Mouse (Mus musculus) intestine, embryonic 14.5 days (tissue): ENCODE measurements around the gene Sbk2. TPM values are rescaled to one million over a fixed set of nuclear protein-coding genes. Genes with fewer than 3 reads are reported as not detected.
A peak's percentile ranks its signal among the peaks of the same experiment; 100 is the strongest.

ENCODE experiments used
- ATAC-seq: fragments of 200-750 bp; cut with Nextera tagmentation; replicated peaks from 2 replicates; pipeline ENCODE4 v1.8.0; 2017; ENCODE audit warnings: low read depth, moderate number of reproducible peaks, moderate TSS enrichment, moderate library complexity; ENCODE audit not compliant: low FRiP score, low TSS enrichment
- DNase-seq: peaks from one replicate; pipeline ENCODE4 v3.0.0-alpha.2; 2018; ENCODE audit warnings: low spot score
- H3K27ac ChIP-seq: fragments of 300-500 bp; sonication (generic); 2 replicates; pipeline ENCODE4 v1.5.1; 2014; ENCODE audit warnings: low read depth, mild to moderate bottlenecking, control low read depth
- H3K27me3 ChIP-seq: fragments of 300-500 bp; sonication (generic); replicated peaks from 2 replicates; pipeline ENCODE4 v1.6.1; 2014; ENCODE audit warnings: low read length, control low read depth; ENCODE audit not compliant: control insufficient read depth, insufficient read depth
- H3K36me3 ChIP-seq: fragments of 300-500 bp; sonication (generic); 2 replicates; pipeline ENCODE4 v1.6.1; 2014; ENCODE audit warnings: low read length, control low read depth; ENCODE audit not compliant: control insufficient read depth, insufficient read depth
- H3K4me1 ChIP-seq: fragments of 300-500 bp; sonication (generic); replicated peaks from 2 replicates; pipeline ENCODE4 v1.6.1; 2014; ENCODE audit warnings: low read length, control low read depth, mixed read lengths; ENCODE audit not compliant: control insufficient read depth, insufficient read depth
- H3K4me2 ChIP-seq: fragments of 300-500 bp; sonication (generic); 2 replicates; pipeline ENCODE4 v1.6.1; 2014; ENCODE audit warnings: low read length
- H3K4me3 ChIP-seq: fragments of 300-500 bp; sonication (generic); 2 replicates; pipeline ENCODE4 v1.5.1; 2014; ENCODE audit warnings: low read depth, low read length, control low read depth, mixed read lengths
- H3K9ac ChIP-seq: fragments of 300-500 bp; sonication (generic); 2 replicates; pipeline ENCODE4 v1.6.1; 2014; ENCODE audit warnings: mild to moderate bottlenecking, low read length
- H3K9me3 ChIP-seq: fragments of 300-500 bp; sonication (generic); 2 replicates; pipeline ENCODE4 v1.6.1; 2016; ENCODE audit warnings: low read length, control low read depth; ENCODE audit not compliant: control insufficient read depth
- WGBS: fragments of 180-500 bp; shearing (Covaris S2); extraction: QIAGEN DNeasy Blood & Tissue Kit; methylation state at CpG from one replicate; pipeline ENCODE4 v1.1.7; 2014; 5-methylcytosine and 5-hydroxymethylcytosine counted together
- polyA plus RNA-seq: library from polyadenylated mRNA; unstranded; fragments of >200 nt; fragmentation: Nextera tagmentation; extraction: Ambion mirVana; gene quantifications from 2 replicates; pipeline ENCODE4 v1.2.1, GENCODE M21; 2014

Sbk2 gene
- polyA plus RNA-seq, 1 experiment from 2014 or later: 0.23 TPM

DNA sequence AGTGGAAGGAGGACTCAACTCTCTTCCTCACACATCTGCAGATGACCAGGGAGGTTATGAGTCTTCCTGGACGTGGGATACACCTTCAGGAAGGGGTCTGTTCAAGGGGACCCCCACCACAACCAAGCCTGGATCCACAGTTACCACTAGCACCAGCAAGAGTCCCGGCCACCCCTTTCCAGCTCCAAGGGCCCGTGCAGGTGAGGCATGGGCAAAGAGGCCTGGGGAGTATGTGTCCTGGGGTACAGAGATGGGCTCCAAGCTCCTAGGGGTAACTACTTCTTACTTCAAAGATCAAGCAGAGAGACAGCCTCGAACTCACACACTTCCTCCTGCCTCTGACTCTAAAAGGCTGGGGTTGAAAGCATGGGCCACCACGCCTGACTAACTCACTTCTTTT lies 21.5 kb downstream of the Sbk2 start:
- H3K4me2 ChIP-seq: no peak overlapping the region
- H3K9me3 ChIP-seq: no peaks in the 10 kb centered on the region
- H3K27ac ChIP-seq: no peak overlapping the region
- H3K4me3 ChIP-seq: no peak overlapping the region
- H3K27me3 ChIP-seq: no peaks in the 10 kb centered on the region
- H3K36me3 ChIP-seq: no peaks in the 10 kb centered on the region
- H3K9ac ChIP-seq: no peak overlapping the region
- WGBS: 56% methylated on average over 5 of the region's 5 CpGs
- 0 out of 2 replicates have a peak, but pooled peaks cover 3% of the 10 kb centered on the region for H3K4me1 ChIP-seq
- no peak for DNase-seq
- no peak for ATAC-seq

DNA sequence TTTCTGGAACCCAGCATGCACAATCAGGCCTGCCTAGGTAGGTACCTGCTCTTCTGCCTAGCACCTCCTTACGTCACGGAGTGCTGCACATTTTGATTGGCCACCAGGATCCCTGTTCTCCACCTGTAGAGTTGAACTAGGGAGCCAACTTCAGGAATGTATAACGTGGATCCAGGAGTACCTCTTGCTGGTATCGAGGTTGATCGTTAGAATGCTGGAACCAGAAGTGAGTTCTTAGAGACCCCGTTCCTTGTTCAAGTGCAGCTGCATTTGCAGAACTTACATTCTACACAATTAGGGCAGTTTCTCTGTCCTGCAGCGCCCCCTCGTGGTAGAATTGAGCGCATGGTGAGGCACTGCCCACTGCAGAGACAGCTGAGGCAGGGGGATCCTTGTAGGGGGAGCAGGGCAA lies 24.1 kb downstream of the Sbk2 start:
- DNase-seq (peak; percentile 93), ATAC-seq (peak; percentile 68)
- 14% methylated on average over 9 of the region's 9 CpGs for WGBS

DNA sequence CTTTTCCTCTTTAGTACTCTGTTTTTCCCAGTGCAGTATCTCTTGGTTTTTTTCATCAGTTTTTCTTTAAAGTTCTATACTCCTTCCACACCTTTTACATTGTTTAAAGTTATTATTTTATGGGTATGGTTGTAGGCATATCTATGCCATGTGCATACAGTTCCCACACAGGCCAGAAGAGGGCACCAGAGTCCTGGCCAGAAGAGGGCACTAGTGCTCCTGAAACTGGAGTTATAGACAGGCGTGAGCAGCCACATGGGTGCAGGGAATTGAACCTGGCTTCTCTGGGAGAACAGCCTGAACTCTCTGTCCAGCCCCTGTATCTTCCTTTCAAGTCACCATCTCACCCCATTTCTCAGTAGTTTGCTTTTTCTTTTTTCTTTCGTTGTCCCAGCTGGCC lies 25.8 kb downstream of the Sbk2 start:
- ATAC-seq (no peak), DNase-seq (peak; percentile 76)
- Histone ChIP-seq H3K4me3 (no peak overlapping the region), H3K4me1 (0 out of 2 replicates have a peak, but pooled peaks cover 1% of the 10 kb centered on the region), H3K4me2 (no peak overlapping the region), H3K9me3 (0 out of 2 replicates have a peak, but pooled peaks cover 4% of the 10 kb centered on the region), H3K27ac (no peak overlapping the region), H3K9ac (no peak overlapping the region), H3K27me3 (no peaks in the 10 kb centered on the region), H3K36me3 (no peaks in the 10 kb centered on the region)
- 40% methylated on average over 2 of the region's 2 CpGs for WGBS

More for the DNA sequence above, 24.1 kb downstream of the Sbk2 start:
- H3K4me3 ChIP-seq: no peak overlapping the region
- no peak overlapping the region for H3K9ac ChIP-seq
- H3K27ac ChIP-seq: no peak overlapping the region
- no peaks in the 10 kb centered on the region for H3K27me3 ChIP-seq
- no peaks in the 10 kb centered on the region for H3K9me3 ChIP-seq
- H3K4me1 ChIP-seq: 0 out of 2 replicates have a peak, but pooled peaks cover 3% of the 10 kb centered on the region
- H3K36me3 ChIP-seq: no peaks in the 10 kb centered on the region
- no peak overlapping the region for H3K4me2 ChIP-seq

DNA sequence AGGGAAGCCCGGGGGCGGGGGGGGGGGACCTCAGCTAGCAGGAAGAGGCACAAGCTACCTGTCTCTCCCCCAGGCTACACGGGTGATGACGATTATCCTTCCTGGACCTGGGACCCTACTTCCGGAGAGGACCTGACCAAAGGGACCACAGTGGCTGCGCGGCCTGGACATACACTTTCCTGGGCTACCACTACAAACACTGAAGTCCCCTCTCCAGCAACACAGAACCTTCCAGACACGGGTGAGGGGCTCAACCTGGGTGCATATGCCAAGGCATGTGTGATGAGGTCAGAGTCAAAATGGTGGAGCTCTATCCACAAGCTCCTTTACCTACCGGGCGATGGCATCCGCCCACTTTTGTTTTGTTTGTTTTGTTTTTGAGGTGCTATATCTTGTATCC lies 26.8 kb downstream of the Sbk2 start:
- Histone ChIP-seq H3K36me3 (no peaks in the 10 kb centered on the region), H3K27me3 (no peaks in the 10 kb centered on the region), H3K27ac (no peak overlapping the region), H3K4me3 (no peak overlapping the region), H3K9me3 (0 out of 2 replicates have a peak, but pooled peaks cover 4% of the 10 kb centered on the region), H3K4me1 (no peaks in the 10 kb centered on the region), H3K9ac (no peak overlapping the region), H3K4me2 (no peak overlapping the region)
- no peak for DNase-seq
- 81% methylated on average over 10 of the region's 11 CpGs for WGBS
- ATAC-seq: no peak

DNA sequence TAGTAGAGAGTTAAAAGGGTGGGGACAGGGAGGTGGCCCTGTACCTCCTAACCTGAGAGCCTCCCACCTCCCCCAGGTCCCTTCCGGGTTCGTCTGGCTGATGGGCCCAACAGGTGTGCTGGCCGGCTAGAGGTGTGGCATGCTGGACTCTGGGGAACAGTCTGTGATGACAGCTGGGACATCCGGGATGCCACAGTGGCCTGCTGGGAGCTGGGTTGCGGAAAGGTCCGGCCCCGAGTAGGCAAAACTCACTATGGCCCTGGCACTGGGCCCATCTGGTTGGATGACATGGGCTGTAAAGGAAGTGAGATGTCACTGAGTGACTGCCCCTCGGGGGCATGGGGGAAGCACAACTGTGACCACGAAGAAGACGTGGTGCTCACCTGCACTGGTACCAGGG lies 27.4 kb downstream of the Sbk2 start:
- ATAC-seq: no peak
- Histone ChIP-seq H3K9ac (no peak overlapping the region), H3K4me2 (no peak overlapping the region), H3K4me3 (no peak overlapping the region), H3K4me1 (no peaks in the 10 kb centered on the region), H3K27ac (no peak overlapping the region), H3K9me3 (0 out of 2 replicates have a peak, but pooled peaks cover 4% of the 10 kb centered on the region), H3K27me3 (no peaks in the 10 kb centered on the region), H3K36me3 (no peaks in the 10 kb centered on the region)
- 81% methylated on average over 10 of the region's 10 CpGs for WGBS
- DNase-seq: no peak

DNA sequence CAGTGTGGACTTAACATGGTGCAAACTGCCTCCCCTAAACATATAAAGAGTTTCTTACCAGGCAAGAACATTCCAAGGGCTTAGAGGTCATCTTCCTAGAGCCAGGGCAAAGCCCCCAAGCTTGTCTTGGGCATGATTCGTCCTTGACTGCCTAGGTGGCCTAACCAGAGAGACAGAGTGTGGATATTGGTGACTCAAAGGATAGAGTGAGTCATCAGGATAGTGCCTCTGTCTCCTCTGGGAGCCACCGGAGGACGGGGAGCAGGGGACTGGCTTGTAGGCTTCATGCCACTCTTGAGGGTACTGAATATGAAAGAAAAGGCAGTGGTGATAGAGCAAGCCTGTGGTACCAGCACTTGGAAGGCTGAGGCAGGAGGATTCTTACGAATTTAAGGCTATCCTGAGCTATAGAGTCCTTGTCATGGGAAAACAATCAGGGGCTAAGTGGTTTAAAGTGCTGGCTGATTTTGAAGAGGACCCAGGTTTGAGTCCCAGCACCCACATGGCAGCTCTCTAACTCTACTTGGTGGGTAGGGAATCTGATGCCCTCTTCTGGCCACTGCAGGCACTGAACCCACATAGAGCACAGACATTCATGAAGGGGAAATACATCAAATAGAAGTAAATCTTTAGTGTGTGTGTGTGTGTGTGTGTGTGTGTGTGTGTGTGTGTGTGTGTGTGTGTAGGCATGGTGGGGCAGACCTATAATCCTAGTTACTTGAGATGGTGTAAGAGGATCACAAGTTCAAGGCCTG lies 29.9 kb downstream of the Sbk2 start:
- Histone ChIP-seq H3K4me2 (no peak overlapping the region), H3K9me3 (0 out of 2 replicates have a peak, but pooled peaks cover 4% of the 10 kb centered on the region), H3K9ac (no peak overlapping the region), H3K27ac (no peak overlapping the region), H3K4me1 (no peaks in the 10 kb centered on the region), H3K36me3 (no peaks in the 10 kb centered on the region), H3K27me3 (no peaks in the 10 kb centered on the region), H3K4me3 (no peak overlapping the region)
- no peak for DNase-seq
- no peak for ATAC-seq
- WGBS: 78% methylated on average over 4 of the region's 4 CpGs

DNA sequence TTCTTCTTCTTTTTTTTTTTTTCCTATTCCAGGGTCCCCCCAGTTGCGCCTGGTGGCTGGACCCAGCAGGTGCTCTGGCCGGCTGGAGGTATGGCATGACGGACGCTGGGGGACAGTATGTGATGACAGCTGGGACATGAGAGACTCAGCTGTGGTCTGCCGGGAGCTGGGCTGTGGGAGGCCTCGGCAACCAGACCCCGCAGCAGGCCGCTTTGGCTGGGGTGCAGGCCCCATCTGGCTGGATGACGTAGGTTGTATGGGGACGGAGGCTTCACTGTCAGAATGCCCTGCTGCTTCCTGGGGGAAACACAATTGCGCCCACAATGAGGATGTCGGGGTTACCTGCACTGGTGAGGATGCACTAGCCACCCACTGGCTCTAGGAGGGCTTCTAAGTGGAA lies 31.1 kb downstream of the Sbk2 start:
- no peak overlapping the region for H3K9ac ChIP-seq
- no peak overlapping the region for H3K4me3 ChIP-seq
- H3K27ac ChIP-seq: no peak overlapping the region
- no peaks in the 10 kb centered on the region for H3K27me3 ChIP-seq
- ATAC-seq: no peak
- 77% methylated on average over 12 of the region's 12 CpGs for WGBS
- DNase-seq: no peak
- 0 out of 2 replicates have a peak, but pooled peaks cover 4% of the 10 kb centered on the region for H3K9me3 ChIP-seq
- H3K4me1 ChIP-seq: no peaks in the 10 kb centered on the region
- no peaks in the 10 kb centered on the region for H3K36me3 ChIP-seq
- no peak overlapping the region for H3K4me2 ChIP-seq

DNA sequence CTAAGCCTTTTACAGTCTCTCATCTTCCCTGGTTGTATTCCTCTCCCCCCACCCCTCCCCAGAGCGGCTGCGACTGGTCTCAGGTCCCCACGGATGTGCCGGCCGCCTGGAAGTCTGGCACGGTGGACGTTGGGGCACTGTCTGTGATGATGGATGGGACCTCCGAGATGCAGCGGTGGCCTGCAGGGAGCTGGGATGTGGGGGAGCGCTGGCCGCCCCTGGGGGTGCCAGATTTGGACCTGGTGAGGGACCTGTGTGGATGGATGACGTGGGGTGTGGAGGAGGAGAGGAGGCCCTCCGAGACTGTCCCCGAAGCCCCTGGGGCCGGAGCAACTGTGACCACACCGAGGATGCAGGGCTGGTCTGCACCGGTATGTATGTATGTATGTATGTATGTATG lies 35.9 kb downstream of the Sbk2 start:
- no peak for ATAC-seq
- H3K9ac ChIP-seq: no peak overlapping the region
- H3K4me2 ChIP-seq: no peak overlapping the region; the same call in 1 of the 2 replicates
- WGBS: 54% methylated on average over 17 of the region's 17 CpGs
- no peaks in the 10 kb centered on the region for H3K27me3 ChIP-seq
- H3K36me3 ChIP-seq: no peaks in the 10 kb centered on the region
- H3K4me1 ChIP-seq: peaks cover 40% of the 10 kb centered on the region
- H3K27ac ChIP-seq: no peak overlapping the region; the same call in 1 of the 2 replicates
- DNase-seq: no peak
- H3K9me3 ChIP-seq: no peaks in the 10 kb centered on the region
- H3K4me3 ChIP-seq: no peak overlapping the region

DNA sequence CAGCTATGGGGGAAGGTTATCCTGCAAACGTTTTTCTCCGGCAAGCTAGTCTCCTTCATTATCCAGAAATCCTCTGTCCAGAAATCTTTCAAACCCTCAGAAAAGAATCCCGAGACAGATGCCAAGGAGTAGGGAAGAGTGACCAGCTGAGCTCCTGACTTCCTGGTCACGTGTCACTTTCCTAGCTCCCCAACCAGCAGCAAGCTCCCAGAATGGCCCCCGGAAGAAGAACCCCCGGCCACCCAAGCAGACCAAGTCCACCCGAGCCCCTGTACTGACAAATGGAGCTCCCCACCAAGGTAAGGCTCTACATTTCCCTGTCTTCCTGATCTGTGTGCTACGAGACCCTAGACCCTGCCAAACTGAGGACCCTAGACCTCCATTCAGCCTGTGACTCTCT lies 36.5 kb downstream of the Sbk2 start:
- Histone ChIP-seq H3K27ac (no peak overlapping the region; the same call in 1 of the 2 replicates), H3K9ac (peak overlapping the region; percentile 7; the same call in 1 of the 2 replicates), H3K4me3 (no peak overlapping the region), H3K9me3 (no peaks in the 10 kb centered on the region), H3K4me1 (peaks cover 46% of the 10 kb centered on the region), H3K4me2 (no peak overlapping the region), H3K36me3 (no peaks in the 10 kb centered on the region), H3K27me3 (no peaks in the 10 kb centered on the region)
- WGBS: 45% methylated on average over 8 of the region's 8 CpGs
- no peak for DNase-seq
- ATAC-seq: no peak
